Mouse (Mus musculus): ENCODE data around the gene Gm20547.
"Not testable (repeated sequence)": the region's sequence is repeated elsewhere in the genome, so short reads cannot be mapped to it uniquely, and the experiment has no call there.

The Gm20547 gene

DNA sequence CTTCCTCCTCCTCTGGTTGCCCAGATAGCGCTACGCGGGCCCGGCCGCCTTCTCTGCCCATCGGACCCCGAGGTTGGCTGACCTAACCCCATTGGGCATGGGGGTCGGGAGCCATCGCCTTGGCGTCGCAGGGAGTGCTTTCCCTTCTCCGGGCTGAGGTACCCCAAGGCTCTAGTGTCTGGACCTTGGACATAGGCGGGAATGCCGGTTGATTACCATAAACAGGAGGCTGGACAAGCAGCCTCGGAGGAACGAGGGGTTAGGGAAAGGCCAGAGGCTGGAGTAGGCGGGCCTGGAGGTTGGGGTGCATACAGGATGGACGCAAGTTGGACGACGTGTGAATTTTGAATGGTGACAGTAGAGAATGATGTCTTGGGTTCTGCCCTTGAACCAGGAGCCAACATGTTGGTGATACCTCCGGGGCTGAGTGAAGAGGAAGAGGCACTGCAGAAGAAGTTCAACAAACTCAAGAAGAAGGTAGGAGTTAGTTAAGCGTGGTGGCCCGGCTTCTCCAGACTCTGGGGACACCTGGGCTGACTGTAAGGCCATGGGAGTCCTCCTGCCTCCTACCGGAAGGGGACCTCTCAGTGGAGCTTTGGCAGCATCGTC, 31.2 kb downstream of the Gm20547 start:
- DNase-seq = no peak

DNA sequence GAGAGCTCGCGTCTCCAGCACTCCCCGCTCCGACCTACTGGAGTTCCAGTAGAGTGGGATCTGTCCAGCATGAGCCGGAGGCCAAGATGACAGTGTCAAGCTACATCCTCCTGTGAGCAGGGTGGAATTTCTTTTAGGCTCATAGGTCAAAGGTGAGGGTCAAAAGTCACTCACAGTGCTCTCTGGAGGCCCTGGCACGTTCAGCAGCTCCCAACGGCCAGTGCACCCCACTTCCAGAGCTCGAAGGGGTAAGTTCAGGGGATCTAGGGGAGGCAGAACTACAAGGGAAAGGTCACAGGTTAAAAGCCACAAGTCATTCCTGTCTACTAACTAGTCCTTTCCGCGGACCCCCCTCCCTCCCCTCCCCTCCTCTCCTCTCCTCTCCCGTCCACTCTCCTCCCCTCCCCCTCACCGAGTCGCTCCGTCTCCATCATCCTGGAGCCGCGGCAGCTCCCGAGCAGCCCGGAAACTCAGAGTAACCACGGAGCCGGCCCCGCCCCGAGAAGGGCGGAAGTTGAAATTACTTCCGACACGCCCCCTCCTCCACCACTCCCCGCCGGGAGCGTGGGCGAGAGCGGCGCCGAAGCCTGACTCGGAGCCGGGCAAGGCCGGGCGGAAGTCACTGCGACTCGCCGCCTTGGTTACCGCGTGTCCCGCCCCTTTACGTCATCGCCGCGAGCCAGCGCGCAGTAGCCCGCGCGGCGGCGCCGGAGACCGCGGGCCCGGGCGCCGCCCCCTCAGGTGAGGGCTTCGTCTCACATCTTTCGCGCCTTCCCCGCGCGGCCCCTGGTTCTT, 31.9 kb downstream of the Gm20547 start, which contains the start of the genes Skiv2l and Nelfe:
Gene Skiv2l, minus strand, starts transcription at position 489 of the 795 bp plus-strand sequence.
Gene Nelfe, plus strand, starts transcription at position 670 of the 795 bp plus-strand sequence.
- DNase-seq = peak; percentile 98 to 99

DNA sequence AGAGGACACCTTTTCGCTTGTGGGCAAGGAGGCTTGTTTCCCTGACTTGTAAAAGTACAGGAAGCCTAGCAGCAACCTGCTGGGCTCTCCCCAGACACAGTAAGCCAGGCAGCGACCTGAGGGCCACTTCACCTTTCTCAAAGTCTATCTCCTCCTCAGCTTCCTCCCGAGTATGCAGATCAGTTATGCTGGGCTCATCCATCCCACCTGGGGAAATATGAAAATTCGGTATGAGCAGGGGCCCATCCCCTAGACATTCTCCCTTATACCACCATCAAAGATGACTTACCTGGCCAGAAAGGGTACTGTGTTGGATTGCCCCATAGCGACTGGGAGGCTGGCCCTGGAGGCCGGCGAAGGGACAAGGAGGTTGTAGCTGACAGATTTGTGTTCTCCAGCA, 34.2 kb downstream of the Gm20547 start:
- no peak for DNase-seq

DNA sequence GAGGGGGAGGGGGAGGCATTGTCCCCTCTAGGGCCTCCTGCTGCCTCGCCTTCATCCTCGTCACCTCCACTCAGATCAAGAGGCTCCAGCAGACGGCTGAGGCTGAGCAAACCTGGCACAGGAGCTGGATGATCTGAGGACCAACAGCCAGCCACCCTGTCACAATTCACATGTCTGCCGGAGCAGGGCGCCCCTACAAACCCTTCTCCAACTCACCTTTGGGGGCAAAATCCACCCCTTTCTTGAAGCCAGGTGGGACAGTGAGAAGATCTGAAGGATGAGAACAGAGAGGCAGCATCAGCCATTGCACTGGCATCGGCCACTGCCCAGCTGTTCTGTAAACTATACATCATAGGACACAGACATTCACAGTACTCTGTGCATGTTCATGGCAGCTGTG, 34.6 kb downstream of the Gm20547 start:
- no peak for DNase-seq

DNA sequence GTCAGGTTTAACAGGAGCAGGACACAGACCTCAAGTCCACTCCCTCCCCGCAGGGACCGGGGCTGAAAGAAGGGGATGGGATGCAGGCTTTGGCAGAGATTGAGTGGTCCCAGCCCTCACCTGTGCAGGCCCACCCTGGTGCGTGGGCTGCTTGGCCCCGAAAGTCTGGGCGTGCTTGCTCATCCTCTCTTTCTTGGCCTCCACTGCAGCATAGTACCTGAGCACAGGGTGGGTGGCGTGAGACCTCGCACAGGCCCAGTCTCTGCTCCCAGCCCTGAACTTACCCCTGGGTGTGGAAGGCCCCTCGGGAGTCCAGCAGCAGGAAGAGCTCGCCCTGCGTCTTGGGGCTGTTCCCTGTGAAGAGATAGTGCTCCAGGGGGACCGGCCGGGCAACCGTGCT, 37.0 kb downstream of the Gm20547 start:
- DNase-seq = no peak

DNA sequence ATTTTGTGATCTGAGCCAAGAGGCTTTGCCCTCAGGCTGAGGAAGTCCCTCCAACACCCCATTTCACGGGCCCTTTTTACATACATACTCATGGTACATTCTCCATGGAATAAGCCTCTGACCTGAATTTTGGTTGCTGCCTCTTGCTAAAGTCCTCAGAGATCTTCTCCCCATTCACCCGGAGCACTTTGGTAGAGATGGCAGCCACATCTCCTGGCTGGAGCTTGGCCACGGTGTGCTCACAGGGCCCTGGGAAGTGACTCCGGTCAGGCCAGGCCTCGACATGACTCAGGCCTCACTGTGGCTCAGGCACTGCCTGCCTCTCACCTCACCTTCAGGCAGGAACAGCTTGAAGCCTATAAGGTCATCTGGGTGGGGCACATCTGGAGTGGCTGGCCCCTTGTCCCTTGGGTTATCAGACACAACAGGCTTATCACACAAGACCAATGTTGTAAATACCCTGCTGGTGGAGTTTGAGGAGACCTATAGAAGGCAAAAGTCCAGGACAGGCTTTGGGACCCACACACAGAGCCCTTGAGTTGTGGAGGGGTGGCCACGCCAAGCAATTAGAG, 41.0 kb downstream of the Gm20547 start:
- no peak for DNase-seq

DNA sequence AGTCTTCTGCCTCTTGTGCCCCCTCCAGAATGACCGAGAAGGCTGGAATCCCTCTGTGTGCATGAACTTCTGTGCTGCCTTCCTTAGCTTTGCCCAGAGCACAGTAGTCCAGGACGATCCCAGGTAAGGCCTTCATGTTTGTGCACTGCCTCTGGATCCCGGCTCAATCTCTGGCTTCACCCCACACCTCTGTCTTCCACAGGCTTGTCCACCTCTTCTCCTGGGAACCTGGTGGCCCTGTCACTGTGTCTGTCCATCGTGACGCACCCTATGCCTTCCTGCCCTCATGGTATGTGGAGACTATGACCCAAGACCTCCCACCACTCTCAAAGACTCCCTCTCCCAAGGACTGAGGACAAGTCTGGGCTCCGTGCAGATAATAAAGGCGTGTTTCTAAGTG, 43.1 kb downstream of the Gm20547 start:
- no peak for DNase-seq

DNA sequence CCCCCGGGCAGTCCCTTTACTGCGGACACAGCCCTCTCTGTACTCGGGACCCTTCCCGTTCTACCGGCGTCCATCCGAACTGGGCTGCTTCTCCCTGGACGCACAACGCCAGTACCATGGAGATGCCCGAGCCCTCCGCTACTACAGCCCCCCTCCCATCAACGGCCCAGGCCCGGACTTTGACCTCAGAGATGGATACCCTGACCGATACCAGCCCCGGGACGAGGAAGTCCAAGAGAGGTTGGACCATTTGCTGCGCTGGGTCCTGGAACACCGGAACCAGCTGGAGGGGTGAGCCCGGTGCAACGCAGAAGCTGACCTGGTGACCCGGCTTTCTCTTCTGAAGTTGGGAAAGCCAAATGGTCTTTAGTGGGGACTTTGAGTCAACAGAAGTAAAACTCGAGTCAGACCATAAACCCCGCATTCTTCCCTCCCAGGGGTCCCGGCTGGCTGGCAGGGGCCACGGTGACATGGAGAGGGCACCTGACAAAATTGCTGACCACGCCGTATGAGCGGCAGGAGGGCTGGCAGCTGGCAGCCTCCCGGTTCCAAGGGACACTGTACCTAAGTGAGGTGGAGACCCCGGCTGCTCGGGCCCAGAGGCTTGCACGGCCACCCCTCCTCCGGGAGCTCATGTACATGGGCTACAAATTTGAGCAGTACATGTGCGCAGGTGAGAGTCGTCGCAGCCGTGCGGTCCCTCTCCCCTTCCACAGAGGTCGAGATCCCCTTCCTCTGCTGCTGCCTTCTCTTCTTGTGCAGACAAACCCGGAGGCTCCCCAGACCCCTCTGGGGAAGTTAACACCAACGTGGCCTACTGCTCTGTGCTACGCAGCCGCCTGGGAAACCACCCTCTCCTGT, 44.1 kb downstream of the Gm20547 start:
- DNase-seq = peak; percentile 4 to 46

DNA sequence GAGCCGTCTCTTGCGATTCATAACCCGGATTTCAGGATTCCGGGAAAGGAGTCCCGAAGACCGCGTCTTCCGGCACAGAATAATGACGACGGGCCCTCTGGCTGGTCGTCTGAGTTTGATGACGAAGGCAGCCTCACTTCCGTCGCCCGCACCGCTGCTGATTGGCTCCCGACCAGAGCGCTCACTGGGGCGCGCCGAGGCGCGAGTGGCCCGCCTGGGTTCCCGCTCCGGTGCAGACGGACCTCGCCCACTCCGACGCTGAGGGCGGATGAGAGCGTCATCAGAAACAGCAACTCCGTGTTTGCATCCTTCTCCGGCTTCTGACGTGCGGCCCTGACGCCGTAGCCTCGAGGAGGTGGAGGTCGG, 45.0 kb downstream of the Gm20547 start, which contains the start of the genes Stk19 and Dxo:
Gene Stk19, minus strand, starts transcription at position 90 of the 366 bp plus-strand sequence.
Gene Dxo, plus strand, starts transcription at position 164 of the 366 bp plus-strand sequence.
- peak; percentile 91 to 94 for DNase-seq

DNA sequence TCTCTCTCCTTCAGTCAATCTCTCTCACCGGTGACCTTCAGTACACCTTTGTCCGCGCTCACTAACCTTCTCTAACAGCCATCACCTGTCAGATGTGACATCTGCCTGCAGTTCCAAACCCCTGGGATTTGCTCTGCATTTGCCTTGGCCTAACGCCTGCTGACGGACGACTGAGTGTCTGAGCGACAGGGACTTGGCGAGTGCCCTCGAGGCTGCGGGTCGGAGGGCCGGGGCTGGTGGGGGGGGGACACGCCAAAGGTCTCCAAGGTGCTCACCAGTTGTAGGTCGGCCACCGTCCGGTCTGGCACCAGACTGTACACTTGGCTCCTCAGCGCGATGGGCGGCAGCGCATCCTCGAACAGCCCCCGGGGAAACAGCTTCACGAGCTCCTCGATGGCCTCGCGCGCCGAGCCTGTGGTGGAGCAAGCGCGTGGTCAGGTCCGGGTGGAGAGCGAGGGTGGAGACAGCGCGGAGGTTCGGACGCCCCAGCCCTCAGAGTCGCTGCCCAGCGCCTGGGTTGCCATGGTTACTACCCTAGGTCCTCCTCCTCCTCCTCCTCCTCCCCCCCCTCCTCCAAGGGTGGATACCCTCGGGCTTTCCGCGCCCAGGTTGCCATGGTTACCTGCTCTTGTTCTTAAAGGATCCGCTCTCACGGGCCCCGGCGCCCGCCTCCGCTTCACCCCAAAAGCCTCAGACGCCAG, 45.5 kb downstream of the Gm20547 start:
- DNase-seq = no peak

DNA sequence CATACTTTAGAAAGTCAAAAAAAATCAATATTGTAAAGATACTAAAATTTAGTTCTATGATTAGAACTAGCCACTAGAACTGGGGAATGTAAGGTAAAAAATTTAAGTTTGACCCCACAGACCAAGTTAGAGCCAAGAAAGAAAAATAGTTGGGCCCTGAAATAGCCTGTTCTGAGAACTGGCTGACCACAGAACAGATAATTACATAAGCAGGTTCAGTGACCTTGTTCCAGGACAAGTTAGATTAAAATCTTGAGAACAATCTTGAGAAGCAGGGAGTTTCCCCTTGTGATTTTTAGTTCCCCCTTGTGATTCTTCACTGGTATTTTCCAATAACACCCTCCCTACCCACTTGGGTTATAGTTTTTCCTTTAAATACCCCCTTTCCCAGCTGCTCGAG, 51.1 kb downstream of the Gm20547 start:
- DNase-seq = not testable (repeated sequence)

DNA sequence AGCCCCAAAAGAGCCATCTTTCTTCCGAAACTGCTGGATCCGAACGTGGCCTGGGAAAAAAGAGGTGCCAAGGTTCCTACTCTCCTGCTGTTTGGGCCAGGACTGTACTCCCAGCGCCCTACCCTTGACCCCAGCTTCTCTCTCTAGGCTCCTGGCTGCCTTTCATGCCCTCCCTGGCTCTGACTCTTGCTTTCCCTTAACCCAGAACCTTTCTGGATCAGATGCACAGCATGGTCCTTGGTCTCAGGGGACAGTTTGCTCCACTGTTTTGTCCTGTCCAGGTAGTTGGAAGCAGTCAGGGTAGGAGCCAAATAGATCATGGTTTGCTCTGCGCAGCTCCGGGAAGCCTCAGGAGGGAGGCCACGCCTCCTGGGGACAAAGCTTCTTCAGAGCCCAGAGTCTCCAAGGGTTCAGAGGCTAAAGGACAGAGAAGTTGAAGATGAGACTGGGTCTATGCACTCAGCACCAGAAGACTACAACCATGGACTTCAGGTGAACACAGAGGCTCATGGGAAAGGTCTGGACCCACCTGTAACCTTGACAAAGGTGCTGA, 66.9 kb downstream of the Gm20547 start:
- no peak for DNase-seq

DNA sequence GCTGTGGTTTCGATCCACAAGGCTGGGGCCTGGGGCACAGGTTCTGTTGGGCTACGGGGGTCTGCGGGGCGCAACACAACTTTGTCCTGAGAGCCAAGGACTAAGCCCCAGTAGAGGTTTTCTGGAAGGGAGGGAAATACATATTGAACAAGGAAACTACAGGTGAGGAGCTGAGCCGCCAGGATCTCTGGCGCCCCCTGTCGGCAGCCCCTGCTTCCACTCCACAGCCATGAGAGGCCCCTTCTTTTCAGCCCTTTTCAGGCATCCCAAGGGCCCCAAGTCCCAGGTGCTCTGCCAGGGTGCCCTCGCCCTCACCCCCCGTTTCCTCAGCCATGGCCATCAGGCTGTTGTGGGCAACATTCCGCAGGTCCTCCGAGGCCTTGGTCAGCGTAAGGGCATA, 68.1 kb downstream of the Gm20547 start:
- peak; percentile 32 to 39 for DNase-seq

DNA sequence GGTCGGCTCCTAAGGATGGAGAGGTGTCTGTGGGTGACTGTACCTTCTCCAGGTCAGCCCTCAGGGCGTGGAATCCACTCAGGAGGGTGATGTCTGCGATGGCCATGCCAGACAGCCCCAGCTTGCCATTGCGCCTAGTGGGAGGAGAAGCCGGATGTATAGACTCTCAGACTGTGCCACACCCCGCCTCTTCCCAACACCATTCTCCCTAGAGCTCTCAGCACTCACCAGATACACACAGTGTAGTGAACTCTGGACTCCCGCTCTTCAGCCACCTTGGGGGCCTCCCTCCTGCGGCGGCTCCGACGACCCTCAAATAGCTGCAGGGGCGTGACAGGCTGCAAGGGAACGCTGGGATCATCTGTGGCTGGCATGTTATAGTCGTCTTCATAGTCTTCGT, 70.6 kb downstream of the Gm20547 start:
- DNase-seq = no peak

DNA sequence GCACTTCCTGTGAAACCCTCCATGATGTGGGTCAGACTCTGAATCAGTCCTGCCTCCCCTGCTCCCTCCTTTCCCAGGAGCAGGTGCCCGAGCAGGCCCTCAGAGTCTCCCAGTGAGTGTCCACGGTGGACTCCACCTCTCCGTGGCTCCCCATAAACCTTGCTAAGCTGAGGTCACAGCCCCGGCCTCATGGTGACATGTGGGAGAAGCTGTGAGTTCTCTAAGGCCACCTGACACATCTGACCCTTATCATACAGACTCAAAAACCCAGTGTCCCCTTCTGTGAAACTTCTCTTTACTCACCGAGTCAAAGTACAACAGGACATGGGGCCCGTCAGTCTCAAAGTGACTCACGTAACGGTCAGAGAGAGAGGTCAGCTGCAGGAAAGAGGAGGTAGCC, 71.0 kb downstream of the Gm20547 start:
- DNase-seq = not testable (repeated sequence)

DNA sequence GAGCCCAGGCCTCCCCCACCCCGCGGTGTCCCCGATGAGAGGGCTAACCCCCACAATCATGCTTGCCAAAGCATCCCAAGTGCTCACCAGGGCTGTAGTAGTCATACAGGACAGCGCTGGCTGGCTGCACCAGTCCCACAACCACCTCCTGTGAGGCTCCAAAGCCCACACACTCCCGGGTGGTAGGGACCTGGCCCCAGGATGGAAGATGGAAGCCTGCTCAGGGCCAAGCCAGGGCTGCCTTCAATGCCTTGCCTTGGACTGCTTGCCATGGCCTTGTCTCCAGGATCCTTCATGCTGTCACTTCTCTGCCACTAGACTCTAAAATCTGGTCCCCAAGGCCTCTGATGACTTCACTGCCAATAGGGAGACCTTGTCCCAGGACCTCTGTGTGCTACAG, 71.4 kb downstream of the Gm20547 start:
- DNase-seq = not testable (repeated sequence)

DNA sequence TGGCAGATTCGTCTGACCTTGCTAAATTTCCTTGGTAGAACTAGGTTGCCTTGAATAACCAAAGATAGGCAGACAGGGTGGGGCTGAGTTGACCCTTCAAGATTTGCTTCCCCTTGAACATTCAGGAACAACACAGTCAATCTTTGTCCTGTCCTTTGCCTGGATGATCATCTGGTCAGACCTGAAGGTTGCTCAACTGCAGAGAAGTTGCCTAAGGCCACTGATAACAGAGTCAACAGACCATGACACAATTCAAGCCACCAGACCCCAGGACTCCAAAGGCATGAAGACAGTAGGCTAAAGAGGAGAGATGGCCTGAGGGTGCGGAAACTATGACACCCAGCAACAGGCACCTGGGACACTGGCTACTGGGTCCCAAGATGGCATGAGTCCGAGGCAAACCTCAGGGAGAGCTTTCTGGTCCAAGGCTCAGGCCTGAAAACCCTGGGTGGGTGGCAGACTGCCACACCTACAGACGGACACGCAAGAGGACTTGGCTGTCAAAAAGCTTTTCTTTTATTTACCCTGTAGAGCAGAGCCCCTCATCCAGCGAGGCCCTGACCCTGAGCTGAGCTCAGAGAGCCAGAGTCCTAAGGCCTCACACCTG, 73.1 kb downstream of the Gm20547 start:
- no peak for DNase-seq

DNA sequence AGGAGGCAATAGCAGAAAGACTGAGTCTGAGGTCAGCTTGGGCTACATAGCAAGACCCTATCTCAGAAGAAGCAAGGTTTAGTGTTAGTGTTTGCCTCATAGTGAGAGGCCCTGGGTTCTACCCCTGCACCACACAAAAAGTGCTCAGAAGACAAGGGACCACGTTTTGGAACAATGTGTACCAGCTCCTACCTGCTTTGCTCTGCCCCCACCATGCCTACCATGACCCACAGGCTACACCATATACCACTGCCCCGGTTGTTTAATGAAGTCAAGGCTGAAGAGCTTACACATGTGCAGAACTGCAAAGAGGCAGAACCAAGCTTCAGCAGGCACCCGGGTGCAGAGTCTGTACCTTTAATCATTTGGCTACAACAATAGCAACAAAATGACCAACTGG, 74.7 kb downstream of the Gm20547 start:
- no peak for DNase-seq
